Comparison of ENCODE assay signal across 10 mouse cellular contexts in the genomic region with DNA sequence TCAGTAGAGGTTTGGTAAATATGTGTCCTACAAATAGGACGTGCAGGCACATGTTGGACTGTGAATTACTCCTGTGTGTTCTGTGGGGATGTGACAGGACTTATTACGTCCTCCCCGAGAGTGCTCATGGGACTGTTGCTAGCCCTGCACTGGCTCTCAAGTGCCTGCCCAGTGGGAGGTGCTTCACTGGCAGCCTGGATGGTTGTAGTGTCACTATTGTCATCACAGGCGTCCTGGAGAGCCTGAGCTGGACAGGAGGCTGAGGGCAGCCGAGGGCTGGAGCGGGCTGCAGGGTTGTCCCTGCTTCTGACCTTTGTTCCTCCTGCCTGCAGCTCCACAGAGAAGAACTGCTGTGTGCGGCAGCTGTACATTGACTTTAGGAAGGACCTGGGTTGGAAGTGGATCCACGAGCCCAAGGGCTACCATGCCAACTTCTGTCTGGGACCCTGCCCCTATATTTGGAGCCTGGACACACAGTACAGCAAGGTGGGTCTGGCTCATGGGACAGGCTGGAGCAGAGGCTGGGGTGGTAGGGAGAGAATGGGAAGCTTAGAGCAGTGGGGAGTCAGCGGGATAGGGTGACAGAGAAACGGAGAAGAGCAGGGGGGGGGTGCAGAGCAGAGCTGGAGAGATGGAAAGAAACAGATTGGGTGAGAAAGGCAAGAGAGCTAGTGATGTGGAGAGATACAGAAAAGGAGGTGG. TPM values are rescaled to one million over a fixed set of nuclear protein-coding genes. Genes with fewer than 3 reads are reported as not detected.
DNase-seq lines count a peak whose midpoint lies in the region; ATAC-seq and TF ChIP-seq lines count a peak whose summit lies in the region.
"Had no signal": no experiment of that assay in that cellular context is flagged by ENCODE, and none has a peak within 500 bp of the region (broad histone marks: within the 10 kb centered on the region; RNA-seq: fewer than 3 reads in every experiment).

No protein-coding gene starts in this region.

- no peak overlapping the region for H3K27ac ChIP-seq in left cerebral cortex, adult 2 months
- no peak overlapping the region for H3K27ac ChIP-seq in forebrain, embryonic 13.5 days
- H3K27ac ChIP-seq in hindbrain, embryonic 13.5 days: no peak overlapping the region
- no peak overlapping the region for H3K27ac ChIP-seq in midbrain, embryonic 15.5 days
- no peak overlapping the region for H3K27ac ChIP-seq in kidney, embryonic 16.5 days (ENCODE audit: low read length)
- H3K27ac ChIP-seq: kidney, postnatal 0 days had no signal

- WGBS in forebrain, embryonic 13.5 days: 17% methylated on average over 9 of the region's 10 CpGs
- 17% methylated on average over 10 of the region's 10 CpGs for WGBS in hindbrain, embryonic 13.5 days
- 20% methylated on average over 10 of the region's 10 CpGs for WGBS in midbrain, embryonic 15.5 days
- WGBS in kidney, embryonic 16.5 days: 31% methylated on average over 10 of the region's 10 CpGs

- 0 out of 2 replicates have a peak, but pooled peaks have one; percentile 31 for ATAC-seq in forebrain, embryonic 13.5 days
- peak; percentile 38; the same call in 1 of the 2 replicates for ATAC-seq in hindbrain, embryonic 13.5 days (ENCODE audit: low FRiP score)
- peak; percentile 53 for ATAC-seq in midbrain, embryonic 15.5 days (replicated peaks)
- no peak for ATAC-seq in granulocyte monocyte progenitor cell, adult 5-6 weeks (replicated peaks; ENCODE audit: poor library complexity, severe bottlenecking)
- no peak for ATAC-seq in kidney, embryonic 16.5 days (ENCODE audit: low FRiP score, low TSS enrichment)

- intact Hi-C loops in left cerebral cortex, adult 2 months (cut with DNase I): no loop called here

- TF ChIP-seq CTCF in left cerebral cortex, adult 2 months (IDR thresholded peaks at IDR 0.05): no peak

- no peaks in the 10 kb centered on the region; the same call in none of the 2 replicates for H3K9me3 ChIP-seq in forebrain, embryonic 13.5 days (replicated peaks)
- H3K9me3 ChIP-seq in hindbrain, embryonic 13.5 days: 0 out of 2 replicates have a peak, but pooled peaks cover 3% of the 10 kb centered on the region
- no peaks in the 10 kb centered on the region for H3K9me3 ChIP-seq in midbrain, embryonic 15.5 days
- peaks cover 5% of the 10 kb centered on the region; the same call in 1 of the 2 replicates for H3K9me3 ChIP-seq in kidney, embryonic 16.5 days (ENCODE audit: low read length)

- H3K9ac ChIP-seq in forebrain, embryonic 13.5 days: no peak overlapping the region; the same call in 1 of the 2 replicates
- 0 out of 2 replicates have a peak overlapping the region, but pooled peaks have one; percentile 40 for H3K9ac ChIP-seq in hindbrain, embryonic 13.5 days
- H3K9ac ChIP-seq in midbrain, embryonic 15.5 days: no peak overlapping the region
- no peak overlapping the region for H3K9ac ChIP-seq in kidney, embryonic 16.5 days (replicated peaks; ENCODE audit: low read length)

- peaks cover 22% of the 10 kb centered on the region for H3K27me3 ChIP-seq in forebrain, embryonic 13.5 days
- peaks cover 26% of the 10 kb centered on the region; the same call in 1 of the 2 replicates for H3K27me3 ChIP-seq in hindbrain, embryonic 13.5 days
- H3K27me3 ChIP-seq in midbrain, embryonic 15.5 days (replicated peaks): peaks cover 10% of the 10 kb centered on the region; the same call in 1 of the 2 replicates
- peaks cover 9% of the 10 kb centered on the region for H3K27me3 ChIP-seq in kidney, embryonic 16.5 days (ENCODE audit: insufficient read depth, low read length)

- H3K4me1 ChIP-seq in forebrain, embryonic 13.5 days: 0 out of 2 replicates have a peak, but pooled peaks cover 13% of the 10 kb centered on the region
- H3K4me1 ChIP-seq in hindbrain, embryonic 13.5 days (replicated peaks): peaks cover 20% of the 10 kb centered on the region
- H3K4me1 ChIP-seq in midbrain, embryonic 15.5 days: peaks cover 14% of the 10 kb centered on the region
- H3K4me1 ChIP-seq in kidney, embryonic 16.5 days (ENCODE audit: insufficient read depth, low read length): peaks cover 30% of the 10 kb centered on the region

- DNase-seq in left cerebral cortex, adult 2 months (ENCODE audit: extremely low spot score in 1 of 2, low spot score in 2 of 2): no peak
- no peak for DNase-seq in left cerebral cortex, adult 9 months (ENCODE audit: low spot score in 2 of 2)
- DNase-seq in gastrocnemius, postnatal 25 days: no peak

- H3K4me2 ChIP-seq in forebrain, embryonic 13.5 days: peak overlapping the region; percentile 60
- peak overlapping the region; percentile 61 for H3K4me2 ChIP-seq in hindbrain, embryonic 13.5 days
- peak overlapping the region; percentile 72 for H3K4me2 ChIP-seq in midbrain, embryonic 15.5 days
- no peak overlapping the region for H3K4me2 ChIP-seq in kidney, embryonic 16.5 days (replicated peaks; ENCODE audit: low read depth, low read length)

- peak overlapping the region; percentile 27; the same call in 1 of the 2 replicates for H3K4me3 ChIP-seq in left cerebral cortex, adult 2 months
- no peak overlapping the region for H3K4me3 ChIP-seq in forebrain, embryonic 13.5 days
- peak overlapping the region; percentile 9 for H3K4me3 ChIP-seq in hindbrain, embryonic 13.5 days
- H3K4me3 ChIP-seq in midbrain, embryonic 15.5 days: peak overlapping the region; percentile 39
- H3K4me3 ChIP-seq in kidney, embryonic 16.5 days (ENCODE audit: low read length): no peak overlapping the region
- H3K4me3 ChIP-seq: erythroblast, embryonic 14.5 days had no signal

- no peaks in the 10 kb centered on the region for H3K36me3 ChIP-seq in forebrain, embryonic 13.5 days (ENCODE audit: poor library complexity, severe bottlenecking)
- no peaks in the 10 kb centered on the region for H3K36me3 ChIP-seq in hindbrain, embryonic 13.5 days
- no peaks in the 10 kb centered on the region for H3K36me3 ChIP-seq in midbrain, embryonic 15.5 days (replicated peaks)
- H3K36me3 ChIP-seq in kidney, embryonic 16.5 days (ENCODE audit: insufficient read depth, low read length): peaks cover 17% of the 10 kb centered on the region; the same call in 1 of the 2 replicates

RNA-seq across cellular contexts. Expression of a gene that starts 14.9 kb away (rescaled TPM):
- 10 to 100 TPM; 65.4 to 66.5 TPM for total RNA-seq in left cerebral cortex, adult 2 months (2021)
- polyA plus RNA-seq in forebrain, embryonic 13.5 days (2015; fragmentation: Nextera tagmentation; extraction: Ambion mirVana): 26.4 and 27.9 TPM in 2 replicates
- 33.1 and 33.8 TPM in 2 replicates for polyA plus RNA-seq in hindbrain, embryonic 13.5 days (2015; fragmentation: Nextera tagmentation; extraction: Ambion mirVana)
- polyA plus RNA-seq in midbrain, embryonic 15.5 days (2015; fragmentation: Nextera tagmentation; extraction: Ambion mirVana): 39.5 and 40.2 TPM in 2 replicates
- 35.6 and 51.7 TPM in 2 replicates for total RNA-seq in granulocyte monocyte progenitor cell, adult 5-6 weeks (2014; fragmentation: Nextera tagmentation)
- total RNA-seq in granulocyte monocyte progenitor cell, adult 5-6 weeks (2017): 8.9 and 14.8 TPM in 2 replicates
- 10 to 100 TPM; 33.6 to 36.2 TPM for total RNA-seq in gastrocnemius, postnatal 25 days (2021)
- polyA plus RNA-seq in kidney, embryonic 16.5 days (2015; fragmentation: Nextera tagmentation; extraction: Ambion mirVana): 25.6 and 32.8 TPM in 2 replicates

RNA-seq across cellular contexts. Expression of a gene that starts 17.1 kb away (rescaled TPM):
- 10 to 100 TPM in 1 of 2 experiments, 1 to 10 TPM in 1; 7.3 to 10.7 TPM for total RNA-seq in left cerebral cortex, adult 2 months (2021)
- polyA plus RNA-seq in forebrain, embryonic 13.5 days (2015; fragmentation: Nextera tagmentation; extraction: Ambion mirVana): 0.34 and 0.52 TPM in 2 replicates
- polyA plus RNA-seq in hindbrain, embryonic 13.5 days (2015; fragmentation: Nextera tagmentation; extraction: Ambion mirVana): 0.85 and 1.2 TPM in 2 replicates
- polyA plus RNA-seq in midbrain, embryonic 15.5 days (2015; fragmentation: Nextera tagmentation; extraction: Ambion mirVana): 0.56 and 1.0 TPM in 2 replicates
- total RNA-seq in granulocyte monocyte progenitor cell, adult 5-6 weeks (2014; fragmentation: Nextera tagmentation): 261 and 291 TPM in 2 replicates
- 26.4 and 34.3 TPM in 2 replicates for total RNA-seq in granulocyte monocyte progenitor cell, adult 5-6 weeks (2017)
- total RNA-seq in gastrocnemius, postnatal 25 days (2021): 1 to 10 TPM; 6.3 to 7.2 TPM
- 2.9 and 3.7 TPM in 2 replicates for polyA plus RNA-seq in kidney, embryonic 16.5 days (2015; fragmentation: Nextera tagmentation; extraction: Ambion mirVana)

RNA-seq across cellular contexts. Expression of a gene that starts 23.4 kb away (rescaled TPM):
- total RNA-seq in left cerebral cortex, adult 2 months (2021): 10 to 100 TPM; 21.3 to 25.9 TPM
- 40.2 and 48.4 TPM in 2 replicates for polyA plus RNA-seq in forebrain, embryonic 13.5 days (2015; fragmentation: Nextera tagmentation; extraction: Ambion mirVana)
- polyA plus RNA-seq in hindbrain, embryonic 13.5 days (2015; fragmentation: Nextera tagmentation; extraction: Ambion mirVana): 40.0 and 41.5 TPM in 2 replicates
- polyA plus RNA-seq in midbrain, embryonic 15.5 days (2015; fragmentation: Nextera tagmentation; extraction: Ambion mirVana): 47.3 and 50.9 TPM in 2 replicates
- total RNA-seq in granulocyte monocyte progenitor cell, adult 5-6 weeks (2014; fragmentation: Nextera tagmentation): 49.7 and 53.8 TPM in 2 replicates
- 31.0 and 49.9 TPM in 2 replicates for total RNA-seq in granulocyte monocyte progenitor cell, adult 5-6 weeks (2017)
- 1 to 10 TPM; 8.4 to 8.8 TPM for total RNA-seq in gastrocnemius, postnatal 25 days (2021)
- polyA plus RNA-seq in kidney, embryonic 16.5 days (2015; fragmentation: Nextera tagmentation; extraction: Ambion mirVana): 35.0 and 35.8 TPM in 2 replicates

RNA-seq across cellular contexts. Expression of a gene that starts 29.0 kb away (rescaled TPM):
- total RNA-seq in left cerebral cortex, adult 2 months (2021): 10 to 100 TPM; 20.7 to 29.4 TPM
- polyA plus RNA-seq in forebrain, embryonic 13.5 days (2015; fragmentation: Nextera tagmentation; extraction: Ambion mirVana): 5.2 and 7.5 TPM in 2 replicates
- 15.6 and 16.3 TPM in 2 replicates for polyA plus RNA-seq in hindbrain, embryonic 13.5 days (2015; fragmentation: Nextera tagmentation; extraction: Ambion mirVana)
- polyA plus RNA-seq in midbrain, embryonic 15.5 days (2015; fragmentation: Nextera tagmentation; extraction: Ambion mirVana): 53.5 and 54.0 TPM in 2 replicates
- 0.75 and 1.5 TPM in 2 replicates for total RNA-seq in granulocyte monocyte progenitor cell, adult 5-6 weeks (2014; fragmentation: Nextera tagmentation)
- total RNA-seq in granulocyte monocyte progenitor cell, adult 5-6 weeks (2017): not detected in 2 replicates
- total RNA-seq in gastrocnemius, postnatal 25 days (2021): not detected
- polyA plus RNA-seq in kidney, embryonic 16.5 days (2015; fragmentation: Nextera tagmentation; extraction: Ambion mirVana): 2.3 and 3.7 TPM in 2 replicates

RNA-seq across cellular contexts. Expression of a gene that starts 45.0 kb away (rescaled TPM):
- 10 to 100 TPM; 23.3 to 24.0 TPM for total RNA-seq in left cerebral cortex, adult 2 months (2021)
- polyA plus RNA-seq in forebrain, embryonic 13.5 days (2015; fragmentation: Nextera tagmentation; extraction: Ambion mirVana): 54.0 and 55.2 TPM in 2 replicates
- polyA plus RNA-seq in hindbrain, embryonic 13.5 days (2015; fragmentation: Nextera tagmentation; extraction: Ambion mirVana): 44.7 and 47.1 TPM in 2 replicates
- 41.0 and 44.9 TPM in 2 replicates for polyA plus RNA-seq in midbrain, embryonic 15.5 days (2015; fragmentation: Nextera tagmentation; extraction: Ambion mirVana)
- total RNA-seq in granulocyte monocyte progenitor cell, adult 5-6 weeks (2014; fragmentation: Nextera tagmentation): 84.1 and 154 TPM in 2 replicates
- total RNA-seq in granulocyte monocyte progenitor cell, adult 5-6 weeks (2017): 73.1 and 81.3 TPM in 2 replicates
- total RNA-seq in gastrocnemius, postnatal 25 days (2021): 10 to 100 TPM; 19.5 to 20.8 TPM
- 90.0 and 92.6 TPM in 2 replicates for polyA plus RNA-seq in kidney, embryonic 16.5 days (2015; fragmentation: Nextera tagmentation; extraction: Ambion mirVana)

Comparison
In these comparisons a context has a peak if more than half of its experiments do, and no peak if none do; other contexts are left out.
1. H3K4me3 ChIP-seq: peak in left cerebral cortex, adult 2 months (single experiment), hindbrain, embryonic 13.5 days (single experiment) and midbrain, embryonic 15.5 days (single experiment); none in forebrain, embryonic 13.5 days (single experiment) and kidney, embryonic 16.5 days (single experiment).
2. ATAC-seq: peak in forebrain, embryonic 13.5 days (single experiment), hindbrain, embryonic 13.5 days (single experiment) and midbrain, embryonic 15.5 days (single experiment); none in granulocyte monocyte progenitor cell, adult 5-6 weeks (single experiment) and kidney, embryonic 16.5 days (single experiment).